Mouse (Mus musculus) gastrocnemius, postnatal 36 days (tissue): ENCODE results near the gene Col3a1. TPM values are rescaled to one million over a fixed set of nuclear protein-coding genes. Genes with fewer than 3 reads are reported as not detected.

Experiments
- DNase-seq, 2 experiments: peaks; one replicate each; pipeline ENCODE4 v3.0.0; 2022
- intact Hi-C: fragments of 180-260 bp; cut with DNase I; formaldehyde crosslinking; loops from one replicate; pipeline ENCODE4 v1.15.1; 2025
- microRNA-seq, 2 experiments: library from miRNA; unstranded; fragments of <30 nt; microRNA quantifications; one replicate each; pipeline ENCODE4 v1.2.0; 2021
- total RNA-seq, 2 experiments: library from RNA; stranded (reverse); gene quantifications; 2 replicates each; pipeline ENCODE4 v1.2.3; 2021

Gene Col3a1
- total RNA-seq, 2 experiments from 2014 or later, result 366 to 551 TPM

DNA sequence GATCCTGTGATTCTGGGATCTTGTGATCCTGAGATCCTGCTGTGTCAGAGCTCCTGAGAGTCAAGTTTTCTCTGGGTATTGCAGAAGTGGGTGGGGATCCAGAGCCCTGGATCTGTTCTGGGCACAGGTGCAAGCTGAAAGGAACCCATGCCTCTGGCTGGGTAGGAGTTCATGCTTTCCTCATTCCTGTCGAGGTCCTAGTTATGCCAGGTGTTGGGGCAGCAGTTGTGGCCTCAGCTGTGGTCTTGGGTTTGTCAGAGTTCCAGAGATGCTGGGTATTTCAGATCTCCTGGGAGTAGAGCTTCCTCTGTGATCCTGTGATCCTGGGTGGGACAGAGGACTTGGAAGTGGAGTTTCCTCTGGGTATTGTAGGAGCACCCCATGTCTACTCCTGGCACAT is 54.1 kb downstream of the Col3a1 start:
- intact Hi-C loops, result no loop called here
- no peak for DNase-seq

DNA sequence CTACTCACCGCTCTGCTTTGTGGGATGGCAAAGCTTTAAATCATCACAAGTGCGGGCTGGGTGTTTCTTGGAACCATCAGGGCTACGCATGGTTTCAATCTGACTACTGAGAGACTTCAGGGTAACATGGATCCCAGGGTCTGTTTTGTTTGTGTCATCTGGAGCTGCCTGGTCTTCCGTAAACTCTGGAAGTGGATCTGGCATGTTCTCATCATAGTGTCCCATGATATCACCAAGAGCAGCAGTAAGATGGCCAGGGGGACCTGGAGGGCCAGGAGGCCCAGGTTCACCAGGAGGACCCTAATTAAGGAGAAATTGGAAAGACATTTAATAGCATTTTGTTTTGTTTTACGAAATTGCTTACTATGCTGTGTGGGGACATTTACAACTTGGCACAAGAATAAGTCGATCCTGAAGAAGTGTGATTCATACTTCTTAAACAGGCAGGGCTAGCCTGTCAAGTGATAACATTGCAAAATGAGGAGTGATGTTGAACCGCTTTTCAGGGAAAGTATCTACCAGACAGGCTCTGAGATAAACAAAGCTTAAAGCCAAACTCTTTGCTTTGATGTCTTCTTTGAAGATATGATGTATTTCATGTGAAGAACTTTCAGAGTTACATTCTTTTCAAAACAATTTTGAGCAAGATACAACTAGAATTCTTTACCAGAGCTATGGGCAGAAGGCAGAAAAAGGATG is 68.8 kb downstream of the Col3a1 start:
- no peak for DNase-seq
- intact Hi-C loops, result no loop called here

DNA sequence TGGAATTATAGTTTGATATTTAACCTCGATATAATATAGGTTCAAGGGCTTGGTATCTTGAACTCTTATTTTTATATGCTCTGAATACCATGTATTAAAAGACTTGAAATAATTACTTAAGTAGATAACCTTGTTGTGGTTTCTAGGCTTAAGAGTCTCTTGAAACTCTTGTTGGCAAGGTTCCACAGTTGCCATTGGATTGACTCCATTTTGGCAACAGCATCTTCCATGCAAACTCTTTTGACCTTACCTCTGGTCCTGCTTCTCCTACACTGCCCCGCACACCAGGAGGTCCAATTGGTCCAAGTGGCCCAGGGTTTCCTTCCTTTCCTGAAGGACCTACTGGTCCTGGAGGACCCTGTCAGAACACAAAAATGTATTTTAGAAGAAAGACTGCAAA is 70.5 kb downstream of the Col3a1 start:
- intact Hi-C loops, result no loop called here
- peak in 1 of 2 experiments; percentile 23 for DNase-seq

Small RNA genes within 50 kb of the gene (microRNA-seq; reads per million reads assigned to microRNA genes)
- gene Gm47302, result 0 to 3.2 reads per million in 2 experiments

Other genes starting within 250 kb of the Col3a1 start
- gene Col5a2, start 191.7 kb downstream of the Col3a1 start, total RNA-seq, result 10 to 100 TPM; 25.4 to 34.6 TPM